ENCODE assay signal across 8 mouse cellular contexts in the genomic region with DNA sequence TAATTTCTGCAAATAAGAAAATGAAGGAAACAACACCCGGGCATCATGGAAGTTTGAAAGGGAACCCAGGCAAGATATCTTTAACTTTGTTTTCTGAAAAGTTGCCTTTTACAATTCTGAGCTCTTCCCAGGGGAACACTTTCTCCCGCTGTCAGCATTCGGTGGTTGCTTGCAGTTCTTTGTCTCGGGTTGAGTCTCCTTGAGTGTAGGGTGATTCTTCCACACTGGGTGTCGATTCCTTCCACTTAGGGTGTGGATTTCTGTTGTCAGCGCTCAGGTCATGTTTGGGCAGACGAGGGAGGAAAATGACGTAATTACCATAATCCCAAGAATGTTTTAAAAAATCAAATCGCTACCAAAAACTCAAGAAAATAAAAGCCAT.
DNase-seq lines count a peak whose midpoint lies in the region; ATAC-seq lines count a peak whose summit lies in the region.

No protein-coding gene starts in this region.

- no peaks in the 10 kb centered on the region for H3K9me3 ChIP-seq in heart, embryonic 14.5 days (ENCODE audit: control insufficient read depth, low read length)
- no peaks in the 10 kb centered on the region for H3K9me3 ChIP-seq in embryonic facial prominence, embryonic 10.5 days
- no peaks in the 10 kb centered on the region for H3K9me3 ChIP-seq in heart, embryonic 15.5 days (replicated peaks)
- no peaks in the 10 kb centered on the region for H3K9me3 ChIP-seq in limb, embryonic 15.5 days
- no peaks in the 10 kb centered on the region for H3K9me3 ChIP-seq in liver, embryonic 11.5 days (ENCODE audit: control insufficient read depth, low read length)

- H3K4me3 ChIP-seq in heart, embryonic 14.5 days (ENCODE audit: control insufficient read depth in 1 of 2, insufficient read depth in 1 of 2, low read depth in 1 of 2, low read length in 2 of 2), result peak overlapping the region; percentile 13 to 31; a peak in 3 of 4 replicates
- peak overlapping the region; percentile 43 for H3K4me3 ChIP-seq in embryonic facial prominence, embryonic 10.5 days
- peak overlapping the region; percentile 30 for H3K4me3 ChIP-seq in heart, embryonic 15.5 days
- H3K4me3 ChIP-seq in limb, embryonic 15.5 days, result peak overlapping the region; percentile 37
- H3K4me3 ChIP-seq in liver, embryonic 11.5 days (ENCODE audit: low read depth, low read length), result no peak overlapping the region

- H3K9ac ChIP-seq in heart, embryonic 14.5 days (ENCODE audit: low read length), result peak overlapping the region; percentile 51
- no peak overlapping the region for H3K9ac ChIP-seq in heart, embryonic 15.5 days
- no peak overlapping the region for H3K9ac ChIP-seq in limb, embryonic 15.5 days
- no peak overlapping the region for H3K9ac ChIP-seq in liver, embryonic 11.5 days (ENCODE audit: low read depth, low read length)

- no peaks in the 10 kb centered on the region for H3K27me3 ChIP-seq in heart, embryonic 14.5 days (ENCODE audit: control insufficient read depth, insufficient read depth, low read length)
- H3K27me3 ChIP-seq in embryonic facial prominence, embryonic 10.5 days (replicated peaks; ENCODE audit: low read depth, poor library complexity, severe bottlenecking), result no peaks in the 10 kb centered on the region
- no peaks in the 10 kb centered on the region for H3K27me3 ChIP-seq in heart, embryonic 15.5 days
- H3K27me3 ChIP-seq in limb, embryonic 15.5 days, result no peaks in the 10 kb centered on the region
- H3K27me3 ChIP-seq in liver, embryonic 11.5 days (replicated peaks; ENCODE audit: control insufficient read depth, insufficient read depth, low read length), result no peaks in the 10 kb centered on the region

- 27% methylated on average over 9 of the region's 9 CpGs for WGBS in heart, embryonic 14.5 days
- WGBS in embryonic facial prominence, embryonic 10.5 days, result 40% methylated on average over 9 of the region's 9 CpGs
- WGBS in heart, embryonic 15.5 days, result 23% methylated on average over 9 of the region's 9 CpGs
- 20% methylated on average over 9 of the region's 9 CpGs for WGBS in limb, embryonic 15.5 days
- 59% methylated on average over 9 of the region's 9 CpGs for WGBS in liver, embryonic 11.5 days

- ATAC-seq in heart, embryonic 14.5 days (ENCODE audit: insufficient number of reproducible peaks, insufficient read depth, low FRiP score, low read depth), result no peak
- no peak for ATAC-seq in heart, embryonic 15.5 days (replicated peaks; ENCODE audit: insufficient number of reproducible peaks, insufficient read depth, low FRiP score, low read depth)
- no peak for ATAC-seq in limb, embryonic 15.5 days (ENCODE audit: insufficient number of reproducible peaks, low FRiP score, low TSS enrichment, low read depth)
- no peak for ATAC-seq in liver, embryonic 11.5 days (replicated peaks; ENCODE audit: low FRiP score)

- no peaks in the 10 kb centered on the region for H3K36me3 ChIP-seq in heart, embryonic 14.5 days (ENCODE audit: control insufficient read depth, insufficient read depth, low read length)
- H3K36me3 ChIP-seq in embryonic facial prominence, embryonic 10.5 days (replicated peaks), result no peaks in the 10 kb centered on the region
- no peaks in the 10 kb centered on the region for H3K36me3 ChIP-seq in heart, embryonic 15.5 days
- no peaks in the 10 kb centered on the region for H3K36me3 ChIP-seq in limb, embryonic 15.5 days
- no peaks in the 10 kb centered on the region for H3K36me3 ChIP-seq in liver, embryonic 11.5 days (ENCODE audit: control insufficient read depth, insufficient read depth, low read length)

- peak overlapping the region; percentile 67 for H3K4me2 ChIP-seq in heart, embryonic 14.5 days (ENCODE audit: low read length)
- H3K4me2 ChIP-seq in heart, embryonic 15.5 days, result peak overlapping the region; percentile 62
- peak overlapping the region; percentile 49 for H3K4me2 ChIP-seq in limb, embryonic 15.5 days
- H3K4me2 ChIP-seq in liver, embryonic 11.5 days, result no peak overlapping the region

- intact Hi-C loops in heart, postnatal 25 days (cut with DNase I), result loop anchor here (1.0 kb wide), 1 partner anchor 754 kb away; no protein-coding TSS in a partner anchor

- no peaks in the 10 kb centered on the region; a peak in 1 of 4 replicates for H3K4me1 ChIP-seq in heart, embryonic 14.5 days (ENCODE audit: control insufficient read depth in 2 of 2, insufficient read depth in 2 of 2, low read length in 2 of 2)
- peaks cover 9% of the 10 kb centered on the region for H3K4me1 ChIP-seq in embryonic facial prominence, embryonic 10.5 days
- peaks cover 2% of the 10 kb centered on the region; the same call in 1 of the 2 replicates for H3K4me1 ChIP-seq in heart, embryonic 15.5 days (replicated peaks)
- no peaks in the 10 kb centered on the region for H3K4me1 ChIP-seq in limb, embryonic 15.5 days
- no peaks in the 10 kb centered on the region for H3K4me1 ChIP-seq in liver, embryonic 11.5 days (replicated peaks; ENCODE audit: control insufficient read depth, insufficient read depth, low read length)

- H3K27ac ChIP-seq in heart, embryonic 14.5 days (replicated peaks in 1 of 2; ENCODE audit: control insufficient read depth in 1 of 2, insufficient read depth in 1 of 2, low read depth in 2 of 2, low read length in 2 of 2), result no peak overlapping the region
- H3K27ac ChIP-seq in embryonic facial prominence, embryonic 10.5 days (replicated peaks), result peak overlapping the region; percentile 73
- H3K27ac ChIP-seq in heart, embryonic 15.5 days, result no peak overlapping the region
- H3K27ac ChIP-seq in limb, embryonic 15.5 days, result 0 out of 2 replicates have a peak overlapping the region, but pooled peaks have one; percentile 33
- no peak overlapping the region for H3K27ac ChIP-seq in liver, embryonic 11.5 days (ENCODE audit: low read depth, low read length)

- no peak for DNase-seq in heart, postnatal 25 days (ENCODE audit: low spot score)
- DNase-seq in embryonic facial prominence, embryonic 10.5 days (ENCODE audit: low spot score), result no peak
- no peak for DNase-seq in left cerebral cortex, adult 9 months (ENCODE audit: low spot score in 2 of 2)
- no peak for DNase-seq in urinary bladder, postnatal 14 days (ENCODE audit: low spot score)
- no peak for DNase-seq in liver, embryonic 11.5 days (ENCODE audit: low spot score)

Comparison
In these comparisons a context has a peak if more than half of its experiments do, and no peak if none do; other contexts are left out.
1. H3K27ac ChIP-seq: peak in embryonic facial prominence, embryonic 10.5 days (single experiment) and limb, embryonic 15.5 days (single experiment); none in heart, embryonic 14.5 days (0 of 2), heart, embryonic 15.5 days (single experiment) and liver, embryonic 11.5 days (single experiment).